Mouse (Mus musculus) intestine, embryonic 16.5 days (tissue): Measurements from ENCODE around the gene Tspan2. TPM values are rescaled to one million over a fixed set of nuclear protein-coding genes. Genes with fewer than 3 reads are reported as not detected.

Experiments
- ATAC-seq: fragments of 200-750 bp; cut with Nextera tagmentation; 2 replicates; pipeline ENCODE4 v1.8.0; 2017; ENCODE audit warnings: moderate TSS enrichment, moderate library complexity
- H3K27ac ChIP-seq: fragments of 300-500 bp; sonication (generic); 2 replicates; pipeline ENCODE4 v1.5.1; 2014; ENCODE audit warnings: mild to moderate bottlenecking, low read length
- H3K27me3 ChIP-seq: fragments of 300-500 bp; sonication (generic); replicated peaks from 2 replicates; pipeline ENCODE4 v1.6.1; 2014; ENCODE audit warnings: low read length, control low read depth, mixed read lengths; ENCODE audit not compliant: control insufficient read depth, insufficient read depth
- H3K36me3 ChIP-seq: fragments of 300-500 bp; sonication (generic); 2 replicates; pipeline ENCODE4 v1.6.1; 2014; ENCODE audit warnings: low read length, control low read depth; ENCODE audit not compliant: control insufficient read depth, insufficient read depth
- H3K4me1 ChIP-seq: fragments of 300-500 bp; sonication (generic); 2 replicates; pipeline ENCODE4 v1.6.1; 2014; ENCODE audit warnings: low read length, control low read depth, mixed read lengths; ENCODE audit not compliant: control insufficient read depth, insufficient read depth
- H3K4me2 ChIP-seq: fragments of 300-500 bp; sonication (generic); 2 replicates; pipeline ENCODE4 v1.6.1; 2014; ENCODE audit warnings: low read depth, low read length, control low read depth
- H3K4me3 ChIP-seq: fragments of 300-500 bp; sonication (generic); 2 replicates; pipeline ENCODE4 v1.5.1; 2014; ENCODE audit warnings: mild to moderate bottlenecking, low read length
- H3K9ac ChIP-seq: fragments of 300-500 bp; sonication (generic); 2 replicates; pipeline ENCODE4 v1.6.1; 2014; ENCODE audit warnings: low read depth, low read length
- H3K9me3 ChIP-seq: fragments of 300-500 bp; sonication (generic); 2 replicates; pipeline ENCODE4 v1.6.1; 2016; ENCODE audit warnings: low read length, control low read depth; ENCODE audit not compliant: control insufficient read depth
- WGBS: fragments of 180-500 bp; shearing (Covaris S2); extraction: QIAGEN DNeasy Blood & Tissue Kit; methylation state at CpG from one replicate; pipeline ENCODE4 v1.1.7; 2014; 5-methylcytosine and 5-hydroxymethylcytosine counted together
- polyA plus RNA-seq: library from polyadenylated mRNA; unstranded; fragments of >200 nt; fragmentation: Nextera tagmentation; extraction: Ambion mirVana; gene quantifications from 2 replicates; pipeline ENCODE4 v1.2.1, GENCODE M21; 2015

The Tspan2 gene
- polyA plus RNA-seq, 1 experiment from 2014 or later: 15.2 TPM

GRCm38 (mm10) chr3:102742725-102743124 lies 8.4 kb downstream of the Tspan2 start:
- no peak for ATAC-seq
- Histone ChIP-seq H3K9me3 (no peaks in the 10 kb centered on the region), H3K9ac (no peak overlapping the region), H3K4me1 (peaks cover 12% of the 10 kb centered on the region), H3K27ac (no peak overlapping the region), H3K4me2 (no peak overlapping the region), H3K36me3 (no peaks in the 10 kb centered on the region), H3K4me3 (no peak overlapping the region), H3K27me3 (no peaks in the 10 kb centered on the region)
- WGBS: 54% methylated on average over 4 of the region's 4 CpGs

DNA sequence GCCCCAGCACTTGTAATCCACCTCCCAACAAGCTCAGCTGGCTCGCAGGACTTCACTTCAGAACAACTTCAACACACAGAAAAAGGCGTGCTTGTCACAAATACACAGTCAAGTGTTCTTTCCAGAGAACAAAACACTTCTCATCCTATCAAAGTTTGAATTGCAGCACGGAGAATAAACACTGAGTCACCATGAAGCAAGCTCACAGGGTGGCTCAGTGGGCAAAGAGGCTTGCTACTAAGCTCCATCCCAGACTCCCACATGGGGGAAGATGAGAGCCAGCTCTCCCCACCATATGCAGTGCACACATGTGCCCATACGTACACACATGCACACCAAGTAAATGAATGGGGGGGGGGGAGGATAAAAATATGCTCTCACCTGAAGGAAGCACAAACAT lies 8.9 kb downstream of the Tspan2 start:
- Histone ChIP-seq H3K27me3 (no peaks in the 10 kb centered on the region), H3K36me3 (no peaks in the 10 kb centered on the region), H3K4me3 (no peak overlapping the region), H3K4me1 (peaks cover 7% of the 10 kb centered on the region), H3K9me3 (no peaks in the 10 kb centered on the region), H3K9ac (no peak overlapping the region), H3K4me2 (no peak overlapping the region), H3K27ac (no peak overlapping the region)
- ATAC-seq: no peak
- 47% methylated on average over 4 of the region's 4 CpGs for WGBS

GRCm38 (mm10) chr3:102743781-102744471 lies 9.6 kb downstream of the Tspan2 start:
- no peak for ATAC-seq
- no peak overlapping the region for H3K27ac ChIP-seq

DNA sequence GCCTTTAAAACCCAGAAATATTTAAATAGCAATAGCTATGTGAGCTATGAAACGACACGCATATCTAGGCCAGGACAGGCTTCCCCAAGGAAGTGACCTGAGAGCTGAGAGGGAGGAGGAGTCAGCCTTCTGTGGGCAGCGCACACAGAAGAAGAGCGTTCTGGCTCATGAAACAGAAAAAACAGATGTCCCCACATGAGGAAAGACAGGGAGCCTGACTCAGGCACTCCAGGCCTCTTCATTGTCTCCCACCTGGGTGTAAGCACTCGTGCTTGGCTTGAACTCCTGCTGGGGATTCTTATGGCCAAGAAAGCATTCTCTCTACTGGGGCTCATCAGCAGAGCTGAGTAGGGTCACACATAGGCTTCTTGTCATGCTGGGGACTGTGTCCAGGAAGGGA lies 10.3 kb downstream of the Tspan2 start:
- H3K4me3 ChIP-seq: no peak overlapping the region
- H3K27me3 ChIP-seq: no peaks in the 10 kb centered on the region
- no peaks in the 10 kb centered on the region for H3K36me3 ChIP-seq
- 31% methylated on average over 5 of the region's 5 CpGs for WGBS
- H3K4me1 ChIP-seq: peaks cover 7% of the 10 kb centered on the region
- H3K9me3 ChIP-seq: no peaks in the 10 kb centered on the region
- ATAC-seq: peak; percentile 59
- H3K9ac ChIP-seq: no peak overlapping the region
- no peak overlapping the region for H3K4me2 ChIP-seq
- H3K27ac ChIP-seq: no peak overlapping the region

More at GRCm38 (mm10) chr3:102743781-102744471, 9.6 kb downstream of the Tspan2 start:
- Histone ChIP-seq H3K36me3 (no peaks in the 10 kb centered on the region), H3K4me3 (no peak overlapping the region), H3K4me2 (no peak overlapping the region), H3K9ac (no peak overlapping the region), H3K4me1 (peaks cover 7% of the 10 kb centered on the region), H3K27me3 (no peaks in the 10 kb centered on the region), H3K9me3 (no peaks in the 10 kb centered on the region)
- WGBS: 83% methylated on average over 9 of the region's 9 CpGs

GRCm38 (mm10) chr3:102746174-102746573 lies 11.8 kb downstream of the Tspan2 start:
- Histone ChIP-seq H3K9me3 (no peaks in the 10 kb centered on the region), H3K27me3 (no peaks in the 10 kb centered on the region), H3K27ac (no peak overlapping the region), H3K4me2 (no peak overlapping the region), H3K4me1 (peaks cover 7% of the 10 kb centered on the region), H3K4me3 (no peak overlapping the region), H3K9ac (no peak overlapping the region), H3K36me3 (no peaks in the 10 kb centered on the region)
- ATAC-seq: no peak
- 79% methylated on average over 4 of the region's 4 CpGs for WGBS

- Histone ChIP-seq H3K9ac (no peak overlapping the region), H3K36me3 (no peaks in the 10 kb centered on the region)
These were observed 13.7 kb downstream of the Tspan2 start for GRCm38 (mm10) chr3:102748038-102748437.

GRCm38 (mm10) chr3:102748686-102749085 lies 14.4 kb downstream of the Tspan2 start:
- Histone ChIP-seq H3K27ac (no peak overlapping the region), H3K4me2 (no peak overlapping the region), H3K4me1 (peaks cover 7% of the 10 kb centered on the region), H3K9ac (no peak overlapping the region), H3K4me3 (no peak overlapping the region), H3K36me3 (no peaks in the 10 kb centered on the region), H3K27me3 (no peaks in the 10 kb centered on the region), H3K9me3 (no peaks in the 10 kb centered on the region)
- 89% methylated on average over 5 of the region's 5 CpGs for WGBS
- ATAC-seq: no peak

More at GRCm38 (mm10) chr3:102748038-102748437, 13.7 kb downstream of the Tspan2 start:
- peaks cover 7% of the 10 kb centered on the region for H3K4me1 ChIP-seq
- no peak overlapping the region for H3K4me2 ChIP-seq
- 56% methylated on average over 3 of the region's 3 CpGs for WGBS
- H3K4me3 ChIP-seq: no peak overlapping the region
- no peaks in the 10 kb centered on the region for H3K9me3 ChIP-seq
- no peak overlapping the region for H3K27ac ChIP-seq
- H3K27me3 ChIP-seq: no peaks in the 10 kb centered on the region
- ATAC-seq: no peak

- H3K9me3 ChIP-seq: no peaks in the 10 kb centered on the region
- ATAC-seq: no peak
- no peak overlapping the region for H3K27ac ChIP-seq
- no peak overlapping the region for H3K4me3 ChIP-seq
- no peak overlapping the region for H3K9ac ChIP-seq
- 86% methylated on average over 5 of the region's 5 CpGs for WGBS
- peaks cover 6% of the 10 kb centered on the region; the same call in 1 of the 2 replicates for H3K4me1 ChIP-seq
- H3K36me3 ChIP-seq: no peaks in the 10 kb centered on the region
- no peaks in the 10 kb centered on the region for H3K27me3 ChIP-seq
- no peak overlapping the region for H3K4me2 ChIP-seq
These were observed 16.8 kb downstream of the Tspan2 start for GRCm38 (mm10) chr3:102751136-102751535.

DNA sequence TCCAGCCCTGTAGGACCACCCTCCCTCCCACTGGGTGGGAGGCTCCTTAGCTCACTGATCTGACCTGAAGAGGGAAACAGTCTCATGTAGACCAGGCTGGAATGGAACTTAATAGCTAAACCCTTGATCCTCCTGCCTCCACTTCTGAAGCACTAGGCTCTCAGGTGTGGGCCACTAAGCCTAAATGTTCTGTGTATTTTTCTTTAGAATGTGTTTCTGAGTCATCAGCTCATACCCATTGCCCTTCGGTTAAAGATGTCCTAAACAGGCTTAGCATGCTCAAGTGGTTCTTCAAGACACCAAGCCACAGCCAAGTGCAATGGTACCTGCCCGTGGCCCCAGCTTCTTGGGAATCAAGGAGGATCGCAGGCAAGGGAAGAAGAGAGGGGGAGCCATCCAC lies 17.2 kb downstream of the Tspan2 start:
- no peak overlapping the region for H3K4me2 ChIP-seq
- WGBS: 90% methylated on average over 3 of the region's 3 CpGs
- no peaks in the 10 kb centered on the region for H3K9me3 ChIP-seq
- H3K9ac ChIP-seq: no peak overlapping the region
- H3K27ac ChIP-seq: no peak overlapping the region
- peaks cover 8% of the 10 kb centered on the region; the same call in 1 of the 2 replicates for H3K4me1 ChIP-seq
- H3K27me3 ChIP-seq: no peaks in the 10 kb centered on the region
- no peak for ATAC-seq
- H3K36me3 ChIP-seq: no peaks in the 10 kb centered on the region
- no peak overlapping the region for H3K4me3 ChIP-seq

GRCm38 (mm10) chr3:102752053-102752452 lies 17.7 kb downstream of the Tspan2 start:
- no peak overlapping the region for H3K27ac ChIP-seq
- H3K36me3 ChIP-seq: no peaks in the 10 kb centered on the region
- no peak for ATAC-seq
- peaks cover 8% of the 10 kb centered on the region; the same call in 1 of the 2 replicates for H3K4me1 ChIP-seq
- no peaks in the 10 kb centered on the region for H3K27me3 ChIP-seq
- H3K4me2 ChIP-seq: no peak overlapping the region
- no peak overlapping the region for H3K9ac ChIP-seq
- no peak overlapping the region for H3K4me3 ChIP-seq
- H3K9me3 ChIP-seq: no peaks in the 10 kb centered on the region
- 90% methylated on average over 4 of the region's 4 CpGs for WGBS
